Mouse (Mus musculus): ENCODE results near the gene Raver2. TPM values are rescaled to one million over a fixed set of nuclear protein-coding genes. Genes with fewer than 3 reads are reported as not detected.
A peak's percentile ranks its signal among the peaks of the same experiment; 100 is the strongest.

Raver2 gene
- polyA plus RNA-seq (2015; fragmentation: Nextera tagmentation; extraction: Ambion mirVana), result 0.29 and 0.40 TPM in 2 replicates

DNA sequence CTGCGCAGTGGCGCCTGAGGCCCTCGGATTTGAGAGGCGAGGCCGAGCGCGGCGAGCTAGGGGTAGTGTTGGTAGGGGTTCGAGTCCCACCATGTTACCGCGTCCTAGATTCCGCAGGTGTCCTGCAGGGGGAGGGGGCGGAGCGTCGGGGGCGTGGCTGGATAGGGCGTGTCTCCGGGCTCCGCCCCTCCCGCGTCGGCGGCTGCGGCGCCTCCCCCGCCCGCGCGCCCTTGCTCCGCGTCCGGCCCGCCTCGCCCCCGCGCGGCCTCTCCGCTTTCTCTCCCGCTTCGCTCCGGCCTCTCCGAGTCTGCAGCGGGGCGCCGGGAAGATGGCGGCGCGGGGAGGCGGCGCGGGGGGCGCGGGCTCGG is at the start of gene Raver2:
Gene Raver2 (plus strand): TSS at position 198 of the 368 bp plus-strand sequence.
- H3K9ac ChIP-seq (ENCODE audit: low read depth, low read length), result peak within 1 kb of the TSS; percentile 12; the same call in 1 of the 2 replicates
- 4% methylated on average over 26 of the region's 54 CpGs for WGBS (ENCODE audit: insufficient replicate concordance)
- peak within 1 kb of the TSS; percentile 70 for H3K4me2 ChIP-seq (ENCODE audit: low read depth, low read length)
- H3K9me3 ChIP-seq (replicated peaks; ENCODE audit: control insufficient read depth, low read length), result no peaks in the 10 kb centered on the region
- no peak within 1 kb of the TSS for H3K27ac ChIP-seq (ENCODE audit: low read length)
- ATAC-seq (ENCODE audit: low read depth), result no peak
- peak within 1 kb of the TSS; percentile 61 for H3K4me3 ChIP-seq (ENCODE audit: low read depth, low read length)
- peaks cover 25% of the 10 kb centered on the region for H3K27me3 ChIP-seq (ENCODE audit: control insufficient read depth, insufficient read depth, low read depth, low read length)
- no peaks in the 10 kb centered on the region for H3K36me3 ChIP-seq (ENCODE audit: control insufficient read depth, insufficient read depth)
- no peaks in the 10 kb centered on the region; the same call in none of the 2 replicates for H3K4me1 ChIP-seq (ENCODE audit: control insufficient read depth, low read depth, low read length)

DNA sequence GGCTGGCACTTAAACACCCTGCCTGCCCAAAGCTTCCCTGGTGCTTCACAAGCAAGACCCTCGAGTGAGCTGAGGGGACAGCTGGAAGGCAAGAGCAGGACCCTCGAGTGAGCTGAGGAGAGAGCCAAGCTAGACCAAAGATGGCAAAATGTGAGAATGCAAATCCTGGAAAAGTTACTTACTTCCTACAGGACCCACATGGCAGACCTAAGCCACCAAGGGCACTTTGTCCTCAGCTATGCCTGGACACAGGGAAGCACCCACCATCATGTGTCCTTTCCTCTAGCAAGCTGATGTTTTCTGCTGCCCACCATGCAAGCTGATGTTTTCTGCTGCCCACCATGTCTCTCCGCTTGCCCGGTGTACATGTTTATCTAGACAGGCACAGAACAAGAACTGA is 48.2 kb upstream of the Raver2 start, which contains the start of gene Gm10577:
Gene Gm10577 (minus strand): TSS at position 101 of the 400 bp plus-strand sequence.
- H3K27me3 ChIP-seq (ENCODE audit: control insufficient read depth, insufficient read depth, low read depth, low read length), result no peaks in the 10 kb centered on the region
- H3K9ac ChIP-seq (ENCODE audit: low read depth, low read length), result no peak within 1 kb of the TSS
- no peak within 1 kb of the TSS for H3K4me2 ChIP-seq (ENCODE audit: low read depth, low read length)
- no peaks in the 10 kb centered on the region for H3K4me1 ChIP-seq (ENCODE audit: control insufficient read depth, low read depth, low read length)
- H3K4me3 ChIP-seq (ENCODE audit: low read depth, low read length), result no peak within 1 kb of the TSS
- no peaks in the 10 kb centered on the region for H3K36me3 ChIP-seq (ENCODE audit: control insufficient read depth, insufficient read depth)
- WGBS (ENCODE audit: insufficient replicate concordance), result 53% methylated on average over 4 of the region's 4 CpGs
- no peaks in the 10 kb centered on the region for H3K9me3 ChIP-seq (replicated peaks; ENCODE audit: control insufficient read depth, low read length)
- H3K27ac ChIP-seq (ENCODE audit: low read length), result no peak within 1 kb of the TSS
- ATAC-seq (ENCODE audit: low read depth), result no peak

DNA sequence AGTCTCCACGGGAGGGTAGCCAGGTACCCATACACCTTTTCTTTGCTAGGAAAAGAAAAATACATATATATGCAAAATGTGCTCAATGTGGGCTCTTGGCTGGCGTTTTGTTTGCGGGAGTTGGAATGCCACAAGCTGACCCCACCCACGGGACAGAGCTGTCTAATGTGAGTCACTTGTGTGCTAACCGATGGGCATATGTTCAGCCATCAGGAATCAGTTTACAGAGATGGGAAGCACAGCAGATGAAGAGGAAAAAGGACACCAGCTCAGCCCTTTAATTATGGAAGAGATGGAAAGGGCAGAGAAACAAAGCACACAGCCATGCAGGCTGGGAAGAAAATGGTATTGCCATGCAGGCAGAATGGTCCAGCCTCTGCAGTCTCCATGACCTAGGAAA is 42.2 kb upstream of the Raver2 start:
- Histone ChIP-seq H3K4me3 (ENCODE audit: low read depth, low read length) (no peak overlapping the region), H3K27me3 (ENCODE audit: control insufficient read depth, insufficient read depth, low read depth, low read length) (no peaks in the 10 kb centered on the region), H3K36me3 (ENCODE audit: control insufficient read depth, insufficient read depth) (no peaks in the 10 kb centered on the region), H3K27ac (ENCODE audit: low read length) (no peak overlapping the region), H3K4me2 (ENCODE audit: low read depth, low read length) (no peak overlapping the region), H3K4me1 (ENCODE audit: control insufficient read depth, low read depth, low read length) (no peaks in the 10 kb centered on the region), H3K9ac (ENCODE audit: low read depth, low read length) (no peak overlapping the region), H3K9me3 (replicated peaks; ENCODE audit: control insufficient read depth, low read length) (no peaks in the 10 kb centered on the region)
- WGBS (ENCODE audit: insufficient replicate concordance), result 55% methylated on average over 5 of the region's 5 CpGs
- no peak for ATAC-seq (ENCODE audit: low read depth)

DNA sequence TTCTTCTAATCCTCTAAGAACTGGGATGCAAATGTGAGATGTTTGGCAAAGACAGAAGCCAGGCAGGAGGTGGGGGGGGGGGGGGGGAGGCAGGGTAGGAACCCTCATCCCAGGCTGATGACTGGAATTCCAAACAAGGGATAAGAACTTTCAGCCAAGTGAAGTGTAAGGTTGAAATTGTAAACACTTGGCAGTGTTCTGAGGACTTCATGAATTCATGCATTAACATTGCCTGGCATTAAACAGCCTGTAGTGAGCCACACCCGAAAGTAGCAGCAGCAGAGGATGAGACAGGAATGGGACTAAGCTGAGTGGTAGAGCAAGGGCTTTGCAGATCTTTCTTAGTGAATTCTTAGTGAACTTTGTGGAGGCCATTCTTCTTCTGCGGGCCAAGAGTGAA is 41.8 kb upstream of the Raver2 start:
- no peaks in the 10 kb centered on the region for H3K36me3 ChIP-seq (ENCODE audit: control insufficient read depth, insufficient read depth)
- no peaks in the 10 kb centered on the region for H3K9me3 ChIP-seq (replicated peaks; ENCODE audit: control insufficient read depth, low read length)
- no peaks in the 10 kb centered on the region for H3K4me1 ChIP-seq (ENCODE audit: control insufficient read depth, low read depth, low read length)
- ATAC-seq (ENCODE audit: low read depth), result no peak
- H3K4me2 ChIP-seq (ENCODE audit: low read depth, low read length), result no peak overlapping the region
- 46% methylated on average over 2 of the region's 2 CpGs for WGBS (ENCODE audit: insufficient replicate concordance)
- H3K9ac ChIP-seq (ENCODE audit: low read depth, low read length), result no peak overlapping the region
- no peaks in the 10 kb centered on the region for H3K27me3 ChIP-seq (ENCODE audit: control insufficient read depth, insufficient read depth, low read depth, low read length)
- no peak overlapping the region for H3K4me3 ChIP-seq (ENCODE audit: low read depth, low read length)
- H3K27ac ChIP-seq (ENCODE audit: low read length), result no peak overlapping the region

DNA sequence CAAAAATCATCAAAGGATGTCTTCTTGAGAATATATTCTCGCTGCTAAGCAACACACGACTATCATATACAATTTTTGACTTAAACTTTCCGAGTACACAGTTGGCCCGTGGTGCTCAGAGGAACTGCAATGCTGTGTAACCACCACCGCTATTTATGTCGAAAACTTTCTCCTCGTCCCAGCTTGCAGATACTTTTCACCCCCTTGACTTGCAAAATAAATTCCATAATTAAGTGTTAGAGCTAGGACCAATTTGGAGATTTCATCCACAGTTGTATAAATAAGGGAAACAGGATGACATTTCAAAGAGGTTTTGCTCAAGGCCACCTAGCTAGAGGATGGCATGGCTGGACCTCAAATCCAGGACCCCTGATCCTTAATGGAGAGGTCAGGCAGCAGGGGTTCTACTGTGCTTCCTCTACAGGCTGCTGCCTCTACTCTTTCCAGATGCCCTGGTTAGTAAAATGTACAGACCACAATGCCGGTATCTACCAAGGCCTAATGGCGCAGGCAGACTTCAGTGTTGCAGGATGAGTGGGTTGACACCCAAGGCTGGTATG is 40.9 kb upstream of the Raver2 start:
- no peaks in the 10 kb centered on the region for H3K4me1 ChIP-seq (ENCODE audit: control insufficient read depth, low read depth, low read length)
- no peak for ATAC-seq (ENCODE audit: low read depth)

DNA sequence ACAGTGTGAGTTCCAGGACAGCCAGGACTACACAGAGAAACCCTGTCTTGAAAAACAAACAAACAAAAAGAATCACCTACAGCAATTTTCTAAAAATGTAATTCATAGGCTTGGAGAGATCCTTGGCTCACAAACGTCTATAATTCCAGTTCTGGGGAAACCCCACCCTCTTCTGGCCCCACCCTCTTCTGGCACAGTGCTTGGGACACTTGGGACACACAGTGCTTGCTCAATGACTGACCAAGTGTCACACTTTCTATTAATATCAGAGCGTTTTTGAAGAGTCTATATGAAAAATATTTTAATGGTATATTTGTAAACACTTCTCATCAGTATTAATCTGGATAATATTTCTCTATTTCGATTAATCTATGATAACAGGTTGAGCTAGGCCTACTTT is 35.7 kb upstream of the Raver2 start:
- no peak for ATAC-seq (ENCODE audit: low read depth)
- Histone ChIP-seq H3K9ac (ENCODE audit: low read depth, low read length) (no peak overlapping the region), H3K4me1 (ENCODE audit: control insufficient read depth, low read depth, low read length) (no peaks in the 10 kb centered on the region), H3K27ac (ENCODE audit: low read length) (no peak overlapping the region), H3K36me3 (ENCODE audit: control insufficient read depth, insufficient read depth) (no peaks in the 10 kb centered on the region), H3K9me3 (replicated peaks; ENCODE audit: control insufficient read depth, low read length) (no peaks in the 10 kb centered on the region), H3K27me3 (ENCODE audit: control insufficient read depth, insufficient read depth, low read depth, low read length) (no peaks in the 10 kb centered on the region), H3K4me2 (ENCODE audit: low read depth, low read length) (no peak overlapping the region), H3K4me3 (ENCODE audit: low read depth, low read length) (no peak overlapping the region)
- WGBS (ENCODE audit: insufficient replicate concordance), result 46% methylated on average over 3 of the region's 3 CpGs

More for the DNA sequence above, 40.9 kb upstream of the Raver2 start:
- Histone ChIP-seq H3K4me3 (ENCODE audit: low read depth, low read length) (no peak overlapping the region), H3K4me2 (ENCODE audit: low read depth, low read length) (no peak overlapping the region), H3K9ac (ENCODE audit: low read depth, low read length) (no peak overlapping the region), H3K27ac (ENCODE audit: low read length) (no peak overlapping the region), H3K9me3 (replicated peaks; ENCODE audit: control insufficient read depth, low read length) (no peaks in the 10 kb centered on the region), H3K36me3 (ENCODE audit: control insufficient read depth, insufficient read depth) (no peaks in the 10 kb centered on the region), H3K27me3 (ENCODE audit: control insufficient read depth, insufficient read depth, low read depth, low read length) (no peaks in the 10 kb centered on the region)
- 68% methylated on average over 9 of the region's 9 CpGs for WGBS (ENCODE audit: insufficient replicate concordance)

DNA sequence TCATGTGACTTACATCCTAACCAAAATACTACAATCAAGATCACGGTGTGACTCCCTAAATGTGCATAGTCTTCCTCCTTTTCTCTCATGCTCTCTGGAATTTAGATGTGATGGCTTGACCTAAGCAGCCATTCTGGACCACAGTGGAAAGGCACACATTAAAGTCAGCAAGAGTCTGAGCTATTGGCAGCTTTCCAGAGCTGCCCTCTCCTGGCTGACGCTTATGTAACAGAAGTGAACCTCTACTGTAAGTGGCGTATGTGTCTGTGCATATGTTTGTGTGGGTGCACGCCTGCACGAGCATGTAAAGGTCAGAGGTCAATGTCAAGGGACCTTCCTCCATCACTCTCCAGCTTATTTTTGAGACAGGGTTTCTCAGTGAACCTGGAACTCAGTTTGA is 33.7 kb upstream of the Raver2 start:
- H3K4me3 ChIP-seq (ENCODE audit: low read depth, low read length), result no peak overlapping the region
- H3K27me3 ChIP-seq (ENCODE audit: control insufficient read depth, insufficient read depth, low read depth, low read length), result no peaks in the 10 kb centered on the region
- no peaks in the 10 kb centered on the region for H3K9me3 ChIP-seq (replicated peaks; ENCODE audit: control insufficient read depth, low read length)
- H3K27ac ChIP-seq (ENCODE audit: low read length), result no peak overlapping the region
- no peaks in the 10 kb centered on the region for H3K4me1 ChIP-seq (ENCODE audit: control insufficient read depth, low read depth, low read length)
- no peak for ATAC-seq (ENCODE audit: low read depth)
- no peaks in the 10 kb centered on the region for H3K36me3 ChIP-seq (ENCODE audit: control insufficient read depth, insufficient read depth)
- 54% methylated on average over 5 of the region's 5 CpGs for WGBS (ENCODE audit: insufficient replicate concordance)
- no peak overlapping the region for H3K9ac ChIP-seq (ENCODE audit: low read depth, low read length)
- H3K4me2 ChIP-seq (ENCODE audit: low read depth, low read length), result no peak overlapping the region

DNA sequence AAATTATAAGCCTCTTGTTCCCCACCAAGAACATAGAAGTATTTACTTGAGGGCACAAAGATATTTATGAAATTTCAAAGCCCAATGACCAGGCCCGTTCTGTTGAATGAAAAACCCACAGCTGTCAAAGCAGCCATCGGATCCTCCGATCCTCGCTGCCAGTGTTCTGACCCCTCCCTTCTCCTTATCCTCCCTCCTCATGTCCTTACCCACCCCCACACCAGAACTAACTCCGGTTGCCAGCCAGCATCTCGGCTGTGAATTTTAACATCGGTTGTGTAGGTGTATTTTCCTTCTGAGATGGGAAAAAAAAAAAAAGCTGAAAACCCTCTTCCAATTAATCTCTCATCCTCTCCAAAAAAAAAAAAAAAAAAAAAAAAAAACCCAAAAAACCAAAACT is 31.6 kb upstream of the Raver2 start:
- H3K27ac ChIP-seq (ENCODE audit: low read length), result no peak overlapping the region
- ATAC-seq (ENCODE audit: low read depth), result no peak
- WGBS (ENCODE audit: insufficient replicate concordance), result 72% methylated on average over 7 of the region's 7 CpGs
- no peaks in the 10 kb centered on the region for H3K27me3 ChIP-seq (ENCODE audit: control insufficient read depth, insufficient read depth, low read depth, low read length)
- no peaks in the 10 kb centered on the region for H3K9me3 ChIP-seq (replicated peaks; ENCODE audit: control insufficient read depth, low read length)
- H3K4me1 ChIP-seq (ENCODE audit: control insufficient read depth, low read depth, low read length), result no peaks in the 10 kb centered on the region
- no peak overlapping the region for H3K4me3 ChIP-seq (ENCODE audit: low read depth, low read length)
- H3K4me2 ChIP-seq (ENCODE audit: low read depth, low read length), result no peak overlapping the region
- H3K9ac ChIP-seq (ENCODE audit: low read depth, low read length), result no peak overlapping the region
- H3K36me3 ChIP-seq (ENCODE audit: control insufficient read depth, insufficient read depth), result no peaks in the 10 kb centered on the region

DNA sequence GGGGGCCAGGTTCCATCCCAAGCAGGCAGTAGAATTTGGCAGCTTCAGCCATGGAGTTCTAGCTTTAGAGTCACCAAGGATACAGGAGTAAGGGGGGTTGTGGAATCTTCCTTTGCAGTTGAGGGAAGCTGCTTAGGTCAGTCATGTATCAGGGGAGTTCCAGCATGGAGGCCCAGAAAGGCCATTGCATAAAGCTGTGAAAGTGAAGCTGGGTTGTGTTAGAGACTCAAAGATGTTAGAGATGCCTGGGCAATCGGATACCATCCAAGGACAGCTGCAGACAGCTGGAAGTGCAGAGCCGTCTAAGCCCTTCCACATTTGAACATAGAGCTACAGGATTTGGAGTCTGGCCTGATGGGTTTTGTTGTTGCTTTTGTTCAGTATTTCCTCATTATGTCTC is 25.1 kb upstream of the Raver2 start:
- H3K9ac ChIP-seq (ENCODE audit: low read depth, low read length), result no peak overlapping the region
- no peak overlapping the region for H3K4me2 ChIP-seq (ENCODE audit: low read depth, low read length)
- no peak overlapping the region for H3K4me3 ChIP-seq (ENCODE audit: low read depth, low read length)
- no peaks in the 10 kb centered on the region for H3K4me1 ChIP-seq (ENCODE audit: control insufficient read depth, low read depth, low read length)
- H3K27me3 ChIP-seq (ENCODE audit: control insufficient read depth, insufficient read depth, low read depth, low read length), result no peaks in the 10 kb centered on the region
- WGBS (ENCODE audit: insufficient replicate concordance), result 69% methylated on average over 2 of the region's 2 CpGs
- H3K36me3 ChIP-seq (ENCODE audit: control insufficient read depth, insufficient read depth), result no peaks in the 10 kb centered on the region
- H3K27ac ChIP-seq (ENCODE audit: low read length), result no peak overlapping the region
- no peaks in the 10 kb centered on the region for H3K9me3 ChIP-seq (replicated peaks; ENCODE audit: control insufficient read depth, low read length)
- ATAC-seq (ENCODE audit: low read depth), result no peak
